Mouse (Mus musculus) forebrain, postnatal 0 days (tissue): ENCODE results near the gene Ttc39b. TPM values are rescaled to one million over a fixed set of nuclear protein-coding genes. Genes with fewer than 3 reads are reported as not detected.

ENCODE experiments used
- ATAC-seq: fragments of 200-750 bp; cut with Nextera tagmentation; 2 replicates; pipeline ENCODE4 v1.8.0; 2017; ENCODE audit warnings: mild to moderate bottlenecking, moderate library complexity
- DNase-seq: peaks from one replicate; pipeline ENCODE4 v3.0.0-alpha.2; 2015
- H3K27ac ChIP-seq: fragments of 300-500 bp; sonication (generic); 2 replicates; pipeline ENCODE4 v1.5.1; 2014; ENCODE audit warnings: low read depth, mild to moderate bottlenecking, antibody characterized with exemption, low read length, moderate library complexity, mixed read lengths
- H3K27me3 ChIP-seq: fragments of 300-500 bp; sonication (generic); 2 replicates; pipeline ENCODE4 v1.6.1; 2014; ENCODE audit warnings: mild to moderate bottlenecking, low read length, mixed read lengths; ENCODE audit not compliant: insufficient read depth
- H3K36me3 ChIP-seq: fragments of 300-500 bp; sonication (generic); 2 replicates; pipeline ENCODE4 v1.6.1; 2014; ENCODE audit warnings: mild to moderate bottlenecking, moderate library complexity; ENCODE audit not compliant: insufficient read depth
- H3K4me1 ChIP-seq: fragments of 300-500 bp; sonication (generic); 2 replicates; pipeline ENCODE4 v1.6.1; 2014; ENCODE audit warnings: antibody characterized with exemption; ENCODE audit not compliant: insufficient read depth
- H3K4me2 ChIP-seq: fragments of 300-500 bp; sonication (generic); 2 replicates; pipeline ENCODE4 v1.6.1; 2014; ENCODE audit warnings: low read depth, mild to moderate bottlenecking, moderate library complexity
- H3K4me3 ChIP-seq: fragments of 300-500 bp; sonication (generic); 2 replicates; pipeline ENCODE4 v1.5.1; 2014; ENCODE audit warnings: low read depth, low read length, mixed read lengths
- H3K9ac ChIP-seq: fragments of 300-500 bp; sonication (generic); 2 replicates; pipeline ENCODE4 v1.6.1; 2014; ENCODE audit warnings: mild to moderate bottlenecking
- H3K9me3 ChIP-seq: fragments of 300-500 bp; sonication (generic); 2 replicates; pipeline ENCODE4 v1.6.1; 2016; ENCODE audit warnings: low read length
- CTCF ChIP-seq: sonication (generic); IDR thresholded peaks from 2 replicates; pipeline ENCODE4 v1.5.1; 2016; ENCODE audit warnings: antibody characterized with exemption, control low read depth, low read depth
- WGBS: fragments of 180-500 bp; shearing (Covaris S2); extraction: QIAGEN DNeasy Blood & Tissue Kit; methylation state at CpG from one replicate; pipeline ENCODE4 v1.1.7; 2014; 5-methylcytosine and 5-hydroxymethylcytosine counted together
- polyA plus RNA-seq: library from polyadenylated mRNA; unstranded; fragments of >200 nt; fragmentation: Nextera tagmentation; extraction: Ambion mirVana; gene quantifications from 2 replicates; pipeline ENCODE4 v1.2.1, GENCODE M21; 2015
- total RNA-seq: library from RNA; depleted of rRNA; stranded (reverse); fragments of >200 nt; gene quantifications from 2 replicates; pipeline ENCODE4 v1.2.3, GENCODE M21; 2014

The Ttc39b gene
- total and polyA plus RNA-seq, 2 experiments from 2014 or later: 4.6 to 20.3 TPM

DNA sequence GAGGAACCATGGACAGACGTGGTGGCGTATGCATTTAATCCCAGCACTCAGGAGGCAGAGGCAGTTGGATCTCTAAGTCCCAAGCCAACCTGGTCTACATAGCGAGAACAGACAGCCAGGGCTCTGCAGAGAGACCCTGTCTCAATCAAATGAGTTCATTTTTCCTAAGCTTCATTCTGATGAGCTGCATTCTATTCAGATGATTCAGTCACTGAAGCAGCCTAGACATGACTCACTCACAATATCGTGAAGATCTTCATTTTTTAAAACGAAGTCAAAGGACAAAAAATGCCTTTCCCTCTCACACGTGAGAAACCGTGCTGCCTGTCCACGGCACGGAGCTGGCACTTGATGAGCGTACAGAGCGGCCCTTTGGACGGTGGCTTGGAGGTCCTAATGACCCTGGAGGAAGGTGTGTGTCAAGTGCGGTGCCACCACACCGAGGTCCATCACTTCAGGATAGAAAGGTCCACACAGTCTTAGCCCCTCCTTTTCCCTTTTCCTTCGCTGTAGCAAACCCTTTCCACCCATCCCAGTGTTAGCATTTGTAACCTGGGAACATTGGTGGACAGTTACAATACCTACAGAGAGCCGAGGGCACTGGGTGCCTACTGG, 21.8 kb downstream of the Ttc39b start:
- Histone ChIP-seq H3K4me3 (no peak overlapping the region), H3K27me3 (no peaks in the 10 kb centered on the region), H3K9ac (no peak overlapping the region), H3K9me3 (no peaks in the 10 kb centered on the region), H3K27ac (no peak overlapping the region), H3K36me3 (no peaks in the 10 kb centered on the region), H3K4me2 (no peak overlapping the region), H3K4me1 (no peaks in the 10 kb centered on the region)
- TF ChIP-seq CTCF: no peak
- no peak for ATAC-seq
- DNase-seq: no peak
- 91% methylated on average over 16 of the region's 16 CpGs for WGBS

- TF ChIP-seq CTCF: no peak
- 96% methylated on average over 1 of the region's 1 CpGs for WGBS
- Histone ChIP-seq H3K9ac (no peak overlapping the region), H3K4me1 (no peaks in the 10 kb centered on the region), H3K27ac (no peak overlapping the region), H3K4me3 (no peak overlapping the region), H3K9me3 (no peaks in the 10 kb centered on the region), H3K4me2 (no peak overlapping the region), H3K36me3 (no peaks in the 10 kb centered on the region), H3K27me3 (no peaks in the 10 kb centered on the region)
- no peak for ATAC-seq
- DNase-seq: no peak
Observed at GRCm38 (mm10) chr4:83301713-83302112, 22.3 kb downstream of the Ttc39b start.

GRCm38 (mm10) chr4:83284768-83285350, 39.2 kb downstream of the Ttc39b start:
- peak; percentile 87 for ATAC-seq
- WGBS: 2% methylated on average over 12 of the region's 12 CpGs
- peak; percentile 61 for DNase-seq
- peak overlapping the region; percentile 43 for H3K4me3 ChIP-seq
- H3K36me3 ChIP-seq: no peaks in the 10 kb centered on the region
- no peak for TF ChIP-seq CTCF
- H3K4me1 ChIP-seq: no peaks in the 10 kb centered on the region
- H3K27me3 ChIP-seq: no peaks in the 10 kb centered on the region
- H3K9me3 ChIP-seq: no peaks in the 10 kb centered on the region
- peak overlapping the region; percentile 73 for H3K27ac ChIP-seq
- peak overlapping the region; percentile 57 for H3K9ac ChIP-seq
- H3K4me2 ChIP-seq: peak overlapping the region; percentile 58

- Histone ChIP-seq H3K9ac (peak overlapping the region; percentile 57), H3K36me3 (no peaks in the 10 kb centered on the region), H3K4me2 (peak overlapping the region; percentile 58), H3K4me1 (no peaks in the 10 kb centered on the region), H3K27me3 (no peaks in the 10 kb centered on the region), H3K27ac (peak overlapping the region; percentile 73), H3K4me3 (peak overlapping the region; percentile 43), H3K9me3 (no peaks in the 10 kb centered on the region)
- WGBS: 11% methylated on average over 19 of the region's 19 CpGs
- DNase-seq: no peak
- ATAC-seq: peak; percentile 83
- TF ChIP-seq CTCF: no peak
Observed at GRCm38 (mm10) chr4:83283973-83284767, 39.9 kb downstream of the Ttc39b start.

GRCm38 (mm10) chr4:83282424-83282823, 41.6 kb downstream of the Ttc39b start:
- Histone ChIP-seq H3K4me2 (no peak overlapping the region), H3K36me3 (no peaks in the 10 kb centered on the region), H3K27ac (no peak overlapping the region), H3K9ac (no peak overlapping the region), H3K9me3 (no peaks in the 10 kb centered on the region), H3K27me3 (no peaks in the 10 kb centered on the region), H3K4me3 (no peak overlapping the region), H3K4me1 (no peaks in the 10 kb centered on the region)
- no peak for TF ChIP-seq CTCF
- ATAC-seq (no peak), DNase-seq (no peak)
- WGBS: 78% methylated on average over 6 of the region's 6 CpGs

- Histone ChIP-seq H3K27me3 (no peaks in the 10 kb centered on the region), H3K4me2 (no peak overlapping the region), H3K4me1 (no peaks in the 10 kb centered on the region), H3K27ac (no peak overlapping the region), H3K36me3 (no peaks in the 10 kb centered on the region), H3K9ac (no peak overlapping the region), H3K9me3 (no peaks in the 10 kb centered on the region), H3K4me3 (no peak overlapping the region)
- no peak for ATAC-seq
- 92% methylated on average over 7 of the region's 7 CpGs for WGBS
- TF ChIP-seq CTCF: no peak
- no peak for DNase-seq
Observed at GRCm38 (mm10) chr4:83279236-83279635, 44.8 kb downstream of the Ttc39b start.

DNA sequence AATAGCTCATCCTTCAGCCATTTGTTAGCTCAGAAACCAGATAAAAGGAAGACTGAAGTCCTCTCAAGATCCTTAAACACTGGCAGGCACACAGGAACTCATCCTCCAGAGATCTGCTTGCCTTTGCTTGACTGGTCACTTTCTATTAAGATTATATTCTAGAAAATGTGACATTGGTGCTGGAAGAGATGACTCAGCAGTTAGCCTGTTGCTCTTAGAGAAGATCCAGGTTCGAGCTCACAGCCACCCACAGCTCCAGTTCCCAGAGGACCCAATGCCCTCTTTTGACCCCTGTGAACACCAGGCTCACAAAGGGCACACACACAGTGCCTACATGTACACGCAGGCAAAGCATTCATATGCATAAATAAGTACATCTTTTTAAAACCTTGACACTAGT, 49.8 kb downstream of the Ttc39b start:
- H3K36me3 ChIP-seq: no peaks in the 10 kb centered on the region
- H3K27me3 ChIP-seq: no peaks in the 10 kb centered on the region
- no peak for TF ChIP-seq CTCF
- H3K4me3 ChIP-seq: no peak overlapping the region
- no peak overlapping the region for H3K27ac ChIP-seq
- H3K9me3 ChIP-seq: no peaks in the 10 kb centered on the region
- ATAC-seq: no peak
- DNase-seq: no peak
- WGBS: 66% methylated on average over 2 of the region's 2 CpGs
- no peak overlapping the region for H3K9ac ChIP-seq
- H3K4me1 ChIP-seq: no peaks in the 10 kb centered on the region
- H3K4me2 ChIP-seq: no peak overlapping the region
